Mouse (Mus musculus) limb, embryonic 12.5 days (tissue): ENCODE measurements around the gene Slfn4. TPM values are rescaled to one million over a fixed set of nuclear protein-coding genes. Genes with fewer than 3 reads are reported as not detected.
"Not testable (repeated sequence)": the region's sequence is repeated elsewhere in the genome, so short reads cannot be mapped to it uniquely, and the experiment has no call there.

ENCODE experiments used
- ATAC-seq: fragments of 200-750 bp; cut with Nextera tagmentation; 2 replicates; pipeline ENCODE4 v1.8.0; 2017; ENCODE audit warnings: low read depth, moderate TSS enrichment; ENCODE audit not compliant: insufficient number of reproducible peaks, insufficient read depth, low FRiP score, low TSS enrichment
- H3K27ac ChIP-seq: fragments of 300-500 bp; sonication (generic); 2 replicates; pipeline ENCODE4 v1.5.1; 2016; ENCODE audit warnings: mild to moderate bottlenecking, moderate library complexity
- H3K27me3 ChIP-seq: fragments of 300-500 bp; sonication (generic); 2 replicates; pipeline ENCODE4 v1.6.1; 2016; ENCODE audit warnings: mild to moderate bottlenecking, moderate library complexity
- H3K36me3 ChIP-seq: fragments of 300-500 bp; sonication (generic); 2 replicates; pipeline ENCODE4 v1.6.1; 2016; ENCODE audit warnings: mild to moderate bottlenecking, moderate library complexity
- H3K4me1 ChIP-seq: fragments of 300-500 bp; sonication (generic); replicated peaks from 2 replicates; pipeline ENCODE4 v1.6.1; 2016
- H3K4me2 ChIP-seq: fragments of 300-500 bp; sonication (generic); 2 replicates; pipeline ENCODE4 v1.6.1; 2016; ENCODE audit warnings: mild to moderate bottlenecking, moderate library complexity
- H3K4me3 ChIP-seq: fragments of 300-500 bp; sonication (generic); replicated peaks from 2 replicates; pipeline ENCODE4 v1.5.1; 2016; ENCODE audit warnings: mild to moderate bottlenecking
- H3K9ac ChIP-seq: fragments of 300-500 bp; sonication (generic); replicated peaks from 2 replicates; pipeline ENCODE4 v1.6.1; 2016; ENCODE audit warnings: mild to moderate bottlenecking, moderate library complexity
- H3K9me3 ChIP-seq: fragments of 300-500 bp; sonication (generic); 2 replicates; pipeline ENCODE4 v1.6.1; 2016; ENCODE audit warnings: mild to moderate bottlenecking, moderate library complexity
- WGBS: fragments of 180-500 bp; shearing (Covaris S2); methylation state at CpG from one replicate; pipeline ENCODE4 v1.1.7; 2016; 5-methylcytosine and 5-hydroxymethylcytosine counted together
- polyA plus RNA-seq: library from polyadenylated mRNA; unstranded; fragments of >200 nt; fragmentation: Nextera tagmentation; extraction: Ambion mirVana; gene quantifications from 2 replicates; pipeline ENCODE4 v1.2.1, GENCODE M21; 2016

The Slfn4 gene
- not detected in 2 replicates for polyA plus RNA-seq

GRCm38 (mm10) chr11:83174948-83175539, at the start of gene Slfn4:
Slfn4 (plus strand) TSS chr11:83175186.
- H3K9me3 ChIP-seq: no peaks in the 10 kb centered on the region
- ATAC-seq: no peak
- WGBS: 86% methylated on average over 12 of the region's 12 CpGs
- H3K36me3 ChIP-seq: no peaks in the 10 kb centered on the region
- H3K9ac ChIP-seq: no peak within 1 kb of the TSS
- no peak within 1 kb of the TSS for H3K4me3 ChIP-seq
- no peaks in the 10 kb centered on the region for H3K27me3 ChIP-seq
- H3K4me1 ChIP-seq: no peaks in the 10 kb centered on the region
- H3K27ac ChIP-seq: no peak within 1 kb of the TSS
- H3K4me2 ChIP-seq: no peak within 1 kb of the TSS

- WGBS: 100% methylated on average over 1 of the region's 1 CpGs
- not testable (repeated sequence) for ATAC-seq
Measured at GRCm38 (mm10) chr11:83125633-83126032, 49.4 kb upstream of the Slfn4 start.

GRCm38 (mm10) chr11:83137253-83137652, 37.7 kb upstream of the Slfn4 start:
- H3K27ac ChIP-seq, H3K4me2 ChIP-seq, H3K4me3 ChIP-seq, H3K27me3 ChIP-seq, ATAC-seq, H3K4me1 ChIP-seq, H3K9ac ChIP-seq, H3K36me3 ChIP-seq, H3K9me3 ChIP-seq: not testable (repeated sequence)
- WGBS: no CpG with 5 or more reads among the region's 2 CpGs

More at GRCm38 (mm10) chr11:83125633-83126032, 49.4 kb upstream of the Slfn4 start:
- not testable (repeated sequence) for H3K4me3 ChIP-seq, H3K9me3 ChIP-seq, H3K4me1 ChIP-seq, H3K27me3 ChIP-seq, H3K4me2 ChIP-seq, H3K27ac ChIP-seq, H3K36me3 ChIP-seq, H3K9ac ChIP-seq

- not testable (repeated sequence) for H3K27me3 ChIP-seq, H3K9me3 ChIP-seq, H3K4me1 ChIP-seq, H3K9ac ChIP-seq, H3K27ac ChIP-seq, ATAC-seq, H3K4me2 ChIP-seq, H3K4me3 ChIP-seq, H3K36me3 ChIP-seq
- WGBS: no CpG with 5 or more reads among the region's 1 CpGs
Measured at GRCm38 (mm10) chr11:83148939-83149338, 26.0 kb upstream of the Slfn4 start.

GRCm38 (mm10) chr11:83191134-83191893, 16.3 kb downstream of the Slfn4 start, which contains the start of gene Slfn3:
Slfn3 (plus strand) TSS chr11:83191330.
- H3K27me3 ChIP-seq: no peaks in the 10 kb centered on the region
- H3K4me2 ChIP-seq: no peak within 1 kb of the TSS
- no peak within 1 kb of the TSS for H3K27ac ChIP-seq
- no peaks in the 10 kb centered on the region for H3K36me3 ChIP-seq
- no peak within 1 kb of the TSS for H3K4me3 ChIP-seq
- no peaks in the 10 kb centered on the region for H3K9me3 ChIP-seq
- no peaks in the 10 kb centered on the region for H3K4me1 ChIP-seq
- ATAC-seq: no peak
- H3K9ac ChIP-seq: no peak within 1 kb of the TSS
- WGBS: 73% methylated on average over 12 of the region's 12 CpGs

- no peaks in the 10 kb centered on the region for H3K4me1 ChIP-seq
- no peak overlapping the region for H3K27ac ChIP-seq
- H3K36me3 ChIP-seq: no peaks in the 10 kb centered on the region
- ATAC-seq: no peak
- no peak overlapping the region for H3K4me2 ChIP-seq
- H3K9ac ChIP-seq: no peak overlapping the region
- H3K27me3 ChIP-seq: no peaks in the 10 kb centered on the region
- no peaks in the 10 kb centered on the region for H3K9me3 ChIP-seq
- WGBS: 65% methylated on average over 3 of the region's 3 CpGs
- H3K4me3 ChIP-seq: no peak overlapping the region
Measured at GRCm38 (mm10) chr11:83192001-83192400, 17.0 kb downstream of the Slfn4 start.

GRCm38 (mm10) chr11:83205002-83205401, 30.0 kb downstream of the Slfn4 start:
- H3K4me2 ChIP-seq: no peak overlapping the region
- no peaks in the 10 kb centered on the region for H3K9me3 ChIP-seq
- no peak overlapping the region for H3K4me3 ChIP-seq
- ATAC-seq: no peak
- no peak overlapping the region for H3K9ac ChIP-seq
- H3K4me1 ChIP-seq: no peaks in the 10 kb centered on the region
- no peaks in the 10 kb centered on the region for H3K36me3 ChIP-seq
- no peak overlapping the region for H3K27ac ChIP-seq
- no peaks in the 10 kb centered on the region for H3K27me3 ChIP-seq

- Histone ChIP-seq H3K36me3 (no peaks in the 10 kb centered on the region), H3K4me3 (no peak overlapping the region), H3K4me1 (no peaks in the 10 kb centered on the region), H3K9ac (no peak overlapping the region), H3K9me3 (no peaks in the 10 kb centered on the region), H3K27ac (no peak overlapping the region), H3K27me3 (no peaks in the 10 kb centered on the region), H3K4me2 (no peak overlapping the region)
- 81% methylated on average over 1 of the region's 1 CpGs for WGBS
- ATAC-seq: no peak
Measured at GRCm38 (mm10) chr11:83216119-83216518, 41.1 kb downstream of the Slfn4 start.

GRCm38 (mm10) chr11:83221328-83221877, 46.4 kb downstream of the Slfn4 start:
- Histone ChIP-seq H3K27me3 (no peaks in the 10 kb centered on the region), H3K36me3 (no peaks in the 10 kb centered on the region), H3K4me1 (no peaks in the 10 kb centered on the region), H3K9ac (no peak overlapping the region), H3K9me3 (no peaks in the 10 kb centered on the region), H3K4me3 (no peak overlapping the region), H3K4me2 (no peak overlapping the region), H3K27ac (no peak overlapping the region)
- ATAC-seq: no peak
- WGBS: 89% methylated on average over 1 of the region's 1 CpGs

- Histone ChIP-seq H3K9ac (no peak overlapping the region), H3K4me1 (no peaks in the 10 kb centered on the region), H3K36me3 (no peaks in the 10 kb centered on the region), H3K27ac (no peak overlapping the region), H3K4me3 (no peak overlapping the region), H3K4me2 (no peak overlapping the region), H3K9me3 (no peaks in the 10 kb centered on the region), H3K27me3 (no peaks in the 10 kb centered on the region)
- 78% methylated on average over 7 of the region's 7 CpGs for WGBS
- ATAC-seq: no peak
Measured at GRCm38 (mm10) chr11:83223367-83223766, 48.4 kb downstream of the Slfn4 start.

GRCm38 (mm10) chr11:83223793-83224192, 48.8 kb downstream of the Slfn4 start:
- 64% methylated on average over 5 of the region's 5 CpGs for WGBS
- H3K4me1 ChIP-seq, ATAC-seq, H3K36me3 ChIP-seq, H3K27me3 ChIP-seq, H3K27ac ChIP-seq, H3K4me2 ChIP-seq, H3K9me3 ChIP-seq, H3K4me3 ChIP-seq, H3K9ac ChIP-seq: not testable (repeated sequence)
